Mouse (Mus musculus) regulatory T cell (primary cell): ENCODE data around the gene Gm21987.

ENCODE experiments used
- in situ Hi-C: fragments of 300-600 bp; cut with MboI, MseI; formaldehyde crosslinking; loops from one replicate; pipeline ENCODE4 v1.15.1; 2025; ENCODE audit warnings: high pct_unique_total_duplicates

The Gm21987 gene

DNA sequence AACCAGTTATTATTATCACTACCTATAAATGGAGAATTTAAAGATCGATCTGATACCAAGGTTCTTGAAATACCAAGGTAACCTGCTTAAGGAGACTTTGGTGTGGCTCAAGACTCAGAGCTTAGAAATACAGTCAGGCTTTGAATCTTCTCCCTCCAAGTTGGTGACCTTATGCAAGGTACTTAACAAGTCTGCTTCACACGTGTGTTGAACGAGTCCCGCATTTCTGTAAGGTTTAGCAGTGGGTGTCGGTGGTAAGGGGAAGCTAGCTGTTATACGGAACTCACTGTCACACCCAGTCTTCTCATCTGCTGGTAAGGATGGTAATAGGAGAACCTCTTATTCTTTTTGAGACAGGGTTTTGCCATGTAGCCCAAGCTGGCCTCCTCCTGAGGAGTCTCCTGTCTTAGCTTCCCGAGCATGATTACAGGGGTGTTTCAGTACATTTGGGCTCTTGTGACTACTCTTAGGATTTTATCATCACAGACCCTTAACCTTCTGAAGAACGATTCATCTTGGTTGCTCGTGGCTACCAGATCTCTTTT is 1.4 kb downstream of the Gm21987 start:
- in situ Hi-C loops, result loop anchor here (5.0 to 10.0 kb wide), 2 partner anchors 137 to 364 kb away; partner anchors contain the start of gene Arhgap31

DNA sequence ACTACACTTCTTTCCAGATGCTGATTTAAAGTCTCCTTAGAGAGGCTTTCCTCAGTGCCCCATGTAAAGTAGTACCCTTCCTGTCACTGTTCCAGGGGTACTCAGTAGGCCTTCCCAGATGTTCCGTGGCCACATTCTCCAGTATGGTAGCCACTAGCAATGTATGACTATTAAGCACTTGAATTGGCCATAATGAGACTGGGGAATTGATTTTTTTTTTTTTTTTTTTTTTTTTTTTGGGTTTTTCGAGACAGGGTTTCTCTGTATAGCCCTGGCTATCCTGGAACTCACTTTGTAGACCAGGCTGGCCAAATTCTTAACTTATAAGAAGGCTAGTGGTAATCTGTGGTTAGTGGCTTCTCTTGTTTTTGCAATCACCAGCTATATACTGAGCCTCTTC is 3.0 kb downstream of the Gm21987 start:
- in situ Hi-C loops, result loop anchor here (5.0 to 10.0 kb wide), 3 partner anchors 52 to 362 kb away; partner anchors contain the start of gene Arhgap31

DNA sequence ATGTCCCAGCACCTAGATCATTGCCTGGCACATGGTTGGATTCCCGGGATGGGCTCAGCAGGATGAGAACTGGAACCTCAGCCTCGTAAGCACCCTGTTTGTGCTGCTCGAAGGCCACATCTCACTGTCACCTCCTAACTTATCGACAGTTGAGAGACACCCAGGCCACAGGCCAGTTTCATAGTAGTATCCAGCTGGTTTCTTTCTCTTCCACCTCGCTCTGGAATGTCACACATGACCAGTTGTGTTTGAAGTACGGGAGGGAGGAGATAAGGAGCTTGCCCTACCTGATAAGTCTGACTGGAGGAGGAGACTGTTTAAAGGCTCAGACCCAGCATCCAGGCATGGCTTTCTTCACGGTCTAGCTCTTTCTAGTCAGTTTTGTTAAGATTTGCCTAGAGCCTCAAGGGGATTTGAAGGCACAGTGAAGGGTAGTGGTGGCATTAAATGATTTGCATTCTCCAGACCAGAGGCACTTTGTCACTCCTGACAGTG is 3.6 kb downstream of the Gm21987 start:
- in situ Hi-C loops, result loop anchor here (5.0 kb wide), 1 partner anchor 52 kb away; no protein-coding TSS in a partner anchor

DNA sequence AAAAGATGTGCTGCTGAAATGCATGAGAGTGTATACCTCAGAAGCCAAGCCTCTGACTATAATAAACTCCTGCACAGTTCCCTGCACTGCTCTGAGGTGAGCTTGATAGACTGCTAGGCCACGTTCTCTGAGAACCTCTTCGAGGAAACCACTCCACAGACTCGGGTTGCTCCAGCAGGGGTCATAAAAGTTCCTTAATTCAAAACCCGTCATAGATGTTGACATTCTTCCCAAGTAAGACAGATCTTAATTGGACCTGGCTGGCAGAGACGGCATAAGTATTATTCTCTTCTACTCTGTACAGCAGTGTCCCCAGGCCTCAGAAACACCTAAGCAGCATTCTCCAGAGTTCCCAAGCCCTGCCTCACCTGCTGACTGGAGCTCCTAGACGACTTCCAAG is 4.1 kb downstream of the Gm21987 start:
- in situ Hi-C loops, result loop anchor here (5.0 kb wide), 1 partner anchor 51 kb away; no protein-coding TSS in a partner anchor

DNA sequence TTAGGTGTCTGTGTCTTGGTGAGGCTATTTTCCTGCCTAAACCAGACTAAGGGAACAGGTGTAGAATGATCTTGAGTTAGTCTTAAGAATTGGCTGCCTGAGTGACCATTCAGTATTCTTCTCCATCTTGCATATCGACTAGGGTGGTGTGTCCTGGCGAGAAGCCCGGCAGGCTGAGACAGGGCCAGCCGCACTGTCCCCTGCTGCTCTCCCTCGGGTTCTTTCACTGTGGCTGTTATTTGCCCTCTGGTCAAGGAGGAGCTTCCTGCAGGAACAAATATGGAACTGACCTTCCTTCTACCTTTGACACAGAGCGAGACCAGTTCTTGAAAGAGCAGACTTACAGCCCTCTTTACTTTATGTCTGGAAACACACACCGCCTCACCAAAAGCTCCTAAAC is 5.2 kb downstream of the Gm21987 start:
- in situ Hi-C loops, result loop anchor here (5.0 kb wide), 1 partner anchor 50 kb away; no protein-coding TSS in a partner anchor

DNA sequence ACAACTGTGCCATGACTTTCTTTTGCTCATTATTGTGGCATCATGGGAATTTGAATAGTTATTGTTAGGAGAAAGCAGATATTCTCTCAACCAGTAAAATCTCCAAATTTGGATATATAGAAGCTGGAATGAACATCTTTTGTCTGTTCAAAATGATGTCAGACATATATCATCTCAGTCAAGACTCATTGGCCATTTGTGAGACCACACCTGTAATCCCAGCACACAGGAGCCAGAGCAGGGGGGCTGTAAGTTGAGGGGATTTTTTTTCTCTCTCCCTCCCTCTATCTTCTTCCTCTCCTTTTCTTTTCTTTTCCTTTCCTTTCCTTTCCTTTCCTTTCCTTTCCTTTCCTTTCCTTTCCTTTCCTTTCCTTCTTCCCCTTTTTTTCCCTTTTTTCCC is 6.0 kb downstream of the Gm21987 start:
- in situ Hi-C loops, result loop anchor here (5.0 kb wide), 1 partner anchor 49 kb away; no protein-coding TSS in a partner anchor

DNA sequence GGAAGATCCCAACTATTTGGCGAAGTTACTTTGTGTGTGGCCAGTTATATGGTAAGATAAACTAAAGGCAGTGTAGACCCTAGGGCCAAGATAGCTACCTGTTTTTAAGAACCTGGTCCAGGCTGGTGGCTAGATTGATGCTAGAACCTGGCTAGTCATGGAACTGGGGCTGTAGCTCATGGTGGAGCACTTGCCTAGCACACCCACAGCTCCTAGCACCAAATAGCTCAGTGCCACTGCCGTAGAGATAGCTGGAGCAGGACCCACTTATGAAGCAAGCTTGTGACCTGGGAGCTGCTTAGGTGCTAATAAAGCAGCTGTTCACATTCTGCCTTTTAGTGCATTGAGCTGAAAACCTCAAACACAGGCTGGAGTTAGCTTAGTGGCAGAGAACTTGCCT is 6.8 kb downstream of the Gm21987 start:
- in situ Hi-C loops, result loop anchor here (5.0 kb wide), 1 partner anchor 49 kb away; no protein-coding TSS in a partner anchor

DNA sequence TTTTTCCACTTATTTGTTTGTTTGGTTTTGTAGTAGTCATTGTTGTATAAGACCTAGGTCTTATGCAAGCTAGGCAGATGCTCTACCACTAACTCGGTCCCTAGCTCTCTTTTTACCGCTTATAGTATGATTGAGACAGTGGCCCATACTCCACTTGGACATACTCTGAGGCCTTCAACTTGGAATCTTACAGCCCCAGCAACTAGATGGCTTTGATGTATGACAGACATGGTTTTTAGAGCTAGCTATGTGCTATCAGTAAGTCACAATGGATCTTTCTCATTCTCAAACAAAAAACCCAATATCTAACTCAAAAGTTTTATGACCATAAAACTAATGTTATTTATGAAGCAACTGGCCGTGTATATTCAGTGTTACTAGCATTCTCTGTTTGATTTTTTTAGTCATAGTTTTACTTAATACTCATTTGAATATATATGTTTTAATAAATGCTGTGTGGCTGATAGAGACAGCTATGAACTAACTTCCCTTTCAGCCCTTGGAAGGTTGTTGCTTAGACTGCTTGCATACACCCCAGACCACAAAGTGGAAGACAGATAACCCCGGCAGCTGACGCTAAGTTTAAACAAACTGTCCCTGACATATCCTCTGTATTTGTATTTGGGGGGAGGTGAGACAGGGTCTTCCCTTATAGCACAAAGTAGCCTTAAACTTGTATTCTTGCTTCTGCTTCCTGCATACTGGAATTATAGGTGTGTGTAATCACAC is 7.5 kb downstream of the Gm21987 start:
- in situ Hi-C loops, result loop anchor here (5.0 kb wide), 1 partner anchor 48 kb away; no protein-coding TSS in a partner anchor

DNA sequence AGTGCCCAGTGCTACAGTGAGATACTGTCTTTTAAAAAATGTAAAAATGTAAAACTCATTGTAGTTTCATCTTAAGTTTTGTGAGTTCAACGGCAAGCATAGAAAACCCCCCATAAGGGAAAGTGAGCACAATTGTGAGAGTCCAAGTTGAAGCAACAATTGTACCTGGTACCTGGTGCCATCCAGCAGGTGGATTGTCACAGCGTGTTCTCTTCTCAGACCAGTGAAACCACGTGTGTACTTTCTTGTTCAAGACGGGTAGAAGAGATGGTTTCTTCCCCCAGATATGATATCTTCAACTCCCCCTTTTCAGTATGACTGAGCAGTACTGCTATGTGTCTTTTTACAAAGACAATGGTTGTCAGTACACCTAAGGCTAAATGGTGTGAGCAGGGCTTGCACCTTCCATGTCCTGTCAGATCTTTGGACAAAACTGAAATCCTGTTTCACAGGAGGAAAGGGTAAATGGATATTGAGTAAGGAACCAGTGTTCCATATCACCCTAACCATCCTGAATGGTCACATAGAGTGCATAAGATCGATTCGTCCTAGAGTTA is 11.5 kb downstream of the Gm21987 start:
- in situ Hi-C loops, result no loop called here

DNA sequence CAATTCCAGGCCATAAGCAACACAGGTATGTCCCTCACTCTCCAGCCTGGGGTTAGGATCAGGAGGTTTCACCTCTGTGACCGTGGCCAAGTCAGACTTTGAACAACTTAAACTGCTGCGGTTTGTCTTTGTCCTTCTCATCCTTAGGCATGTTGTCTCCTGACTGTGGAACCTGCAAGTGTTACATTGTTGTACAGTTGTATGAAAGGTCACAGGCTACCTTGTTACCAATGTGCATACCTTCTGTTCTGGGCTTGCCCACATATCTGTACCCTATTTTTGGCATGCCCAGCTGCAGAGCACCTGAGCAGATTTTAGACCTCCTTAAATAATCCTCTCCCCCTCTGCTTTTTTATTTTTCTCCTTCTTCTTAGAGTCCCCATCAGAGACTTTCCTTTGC is 12.4 kb downstream of the Gm21987 start:
- in situ Hi-C loops, result no loop called here

DNA sequence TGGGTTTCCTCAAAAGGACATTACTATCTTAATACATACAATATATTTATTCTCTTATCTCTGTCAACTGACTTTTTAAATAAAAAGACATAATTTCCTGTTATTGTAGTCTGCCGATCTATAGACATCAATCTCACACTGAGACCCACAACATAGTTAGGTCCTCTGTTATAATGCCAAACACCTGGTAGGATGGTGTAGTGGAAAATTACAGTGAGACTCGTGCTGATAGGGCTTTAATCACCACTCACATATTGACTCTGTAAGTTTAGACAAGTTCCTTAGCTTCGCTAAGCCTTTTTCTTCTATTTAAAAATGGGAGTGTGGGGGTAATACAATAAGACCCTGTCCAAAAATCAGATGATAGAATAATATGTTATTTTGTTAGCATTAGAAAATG is 13.0 kb downstream of the Gm21987 start:
- in situ Hi-C loops, result no loop called here

DNA sequence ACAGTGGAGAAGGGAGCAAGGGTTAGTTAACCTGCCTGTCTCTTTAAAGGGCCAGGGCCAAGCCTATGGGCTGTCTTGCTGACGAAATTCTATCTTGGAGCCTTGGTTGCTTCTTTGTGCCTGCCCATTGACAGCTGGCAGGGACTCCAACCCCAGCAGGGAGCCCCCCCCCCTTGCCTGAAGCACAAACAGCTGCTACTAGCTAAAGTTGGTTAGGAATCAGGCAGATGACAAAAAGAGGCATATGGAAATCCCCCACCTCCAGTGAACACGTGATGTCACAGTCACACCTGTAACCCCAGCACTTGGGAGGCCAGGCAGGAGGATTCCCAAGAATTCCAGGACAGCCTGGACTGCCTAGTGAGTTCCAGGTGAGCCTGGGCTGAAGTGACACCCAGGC is 13.5 kb downstream of the Gm21987 start:
- in situ Hi-C loops, result no loop called here

DNA sequence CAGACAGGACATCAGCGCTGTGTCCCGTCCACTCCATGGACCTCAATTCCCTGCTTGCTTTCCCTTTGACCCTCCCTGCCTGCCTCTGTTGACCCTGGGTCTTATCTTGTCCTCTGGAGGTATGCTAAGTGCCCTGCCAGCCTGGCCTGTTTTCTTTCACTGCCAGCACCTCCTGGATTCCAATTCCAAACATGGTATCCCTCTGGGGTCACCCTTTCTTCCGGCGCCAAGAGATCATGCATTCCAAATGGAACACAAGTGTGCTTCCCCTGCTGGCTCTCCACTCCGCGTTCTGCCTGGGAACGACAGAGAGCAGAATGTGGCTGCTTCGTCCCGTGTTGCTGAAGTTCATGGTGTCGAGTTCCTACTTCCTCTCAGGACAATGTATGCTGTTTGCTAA is 15.1 kb downstream of the Gm21987 start, which contains the start of gene Popdc2:
TSS of gene Popdc2 (plus strand) at position 277 of the 400 bp plus-strand sequence.
- in situ Hi-C loops, result no loop called here

DNA sequence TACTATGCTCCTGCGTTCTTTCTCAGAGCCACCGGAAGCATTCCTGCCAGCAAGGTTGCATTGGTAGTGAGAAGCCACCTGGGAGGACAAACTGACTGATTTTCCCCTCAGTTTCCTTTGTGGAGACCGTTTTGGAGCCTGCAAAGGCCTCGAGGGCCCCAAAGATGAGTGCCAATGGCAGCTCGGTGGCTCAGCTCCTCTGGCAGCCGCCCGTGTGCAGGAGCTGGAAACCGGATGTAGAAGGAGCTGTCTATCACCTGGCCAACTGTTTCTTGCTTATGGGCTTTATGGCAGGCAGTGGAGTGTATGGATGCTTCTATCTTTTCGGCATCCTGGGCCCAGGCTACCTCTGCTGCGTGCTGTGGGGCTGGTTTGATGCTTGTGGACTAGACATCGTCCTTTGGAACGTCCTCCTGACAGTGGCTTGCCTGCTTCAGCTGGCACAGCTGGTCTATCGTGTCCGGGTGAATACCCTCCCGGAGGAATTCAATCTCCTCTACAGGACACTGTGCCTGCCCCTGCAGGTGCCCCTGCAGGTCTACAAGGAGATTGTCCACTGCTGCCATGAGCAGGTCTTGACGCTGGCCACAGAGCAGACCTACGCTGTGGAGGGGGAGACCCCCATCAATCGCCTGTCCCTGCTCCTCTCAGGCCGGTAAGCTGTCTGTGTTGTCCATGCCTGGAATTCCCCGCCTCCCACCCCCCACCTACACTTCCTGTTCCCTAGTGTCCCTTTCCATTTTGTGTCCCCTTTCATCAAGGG is 15.8 kb downstream of the Gm21987 start:
- in situ Hi-C loops, result no loop called here

DNA sequence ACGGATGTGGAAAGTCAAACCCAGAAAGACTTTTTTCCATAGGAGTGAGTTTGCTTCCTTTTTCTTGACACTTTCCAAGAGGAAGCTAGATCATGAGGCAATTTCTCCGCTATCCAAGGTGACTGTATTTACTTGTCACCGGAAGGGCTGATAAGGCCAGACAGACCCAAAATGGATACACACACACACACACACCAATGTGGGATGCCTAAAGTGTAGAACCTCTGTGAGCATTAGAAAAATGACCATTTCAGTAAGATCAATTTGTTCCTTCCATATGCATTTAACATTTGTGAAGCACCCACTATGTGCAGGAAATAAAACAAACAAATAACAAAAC is 16.4 kb downstream of the Gm21987 start:
- in situ Hi-C loops, result no loop called here

DNA sequence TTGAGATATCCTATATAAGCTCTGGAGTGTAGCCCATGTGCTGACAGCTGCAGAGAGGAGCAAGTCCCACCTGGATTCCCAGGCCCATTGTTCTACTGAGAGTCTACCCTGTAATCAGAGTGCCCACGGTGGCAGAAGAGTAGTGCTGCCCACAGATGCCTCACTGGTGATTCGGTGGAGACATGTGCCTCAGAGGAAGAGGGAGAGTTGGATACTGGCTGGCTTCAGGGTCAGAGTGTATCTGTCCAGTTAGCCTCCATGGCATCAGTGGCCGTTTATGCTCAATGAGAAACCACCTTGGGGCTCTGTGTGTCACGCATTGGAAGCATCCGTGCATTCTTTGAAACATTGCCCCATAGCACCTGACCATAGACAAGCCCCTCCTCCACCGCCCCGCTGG is 16.8 kb downstream of the Gm21987 start:
- in situ Hi-C loops, result no loop called here

DNA sequence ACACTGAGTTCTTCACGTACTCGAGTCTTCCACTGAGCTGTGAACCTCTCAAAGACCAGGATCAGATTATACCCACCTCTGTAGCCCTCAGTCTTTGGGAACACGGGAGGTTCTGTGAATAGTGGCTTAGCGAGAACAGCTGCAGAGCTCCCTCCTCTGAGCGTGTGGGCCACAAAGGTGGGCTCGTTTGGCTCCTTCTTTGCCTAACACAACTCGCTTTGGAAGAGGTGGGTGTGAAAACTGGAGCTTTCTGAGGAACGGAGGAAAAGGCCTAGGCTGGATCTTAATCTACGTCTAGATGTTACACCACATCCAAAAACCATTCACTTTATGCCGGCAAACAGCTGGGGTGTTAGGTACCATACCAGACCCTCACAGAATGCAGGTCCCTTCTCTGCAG is 18.6 kb downstream of the Gm21987 start:
- in situ Hi-C loops, result no loop called here

DNA sequence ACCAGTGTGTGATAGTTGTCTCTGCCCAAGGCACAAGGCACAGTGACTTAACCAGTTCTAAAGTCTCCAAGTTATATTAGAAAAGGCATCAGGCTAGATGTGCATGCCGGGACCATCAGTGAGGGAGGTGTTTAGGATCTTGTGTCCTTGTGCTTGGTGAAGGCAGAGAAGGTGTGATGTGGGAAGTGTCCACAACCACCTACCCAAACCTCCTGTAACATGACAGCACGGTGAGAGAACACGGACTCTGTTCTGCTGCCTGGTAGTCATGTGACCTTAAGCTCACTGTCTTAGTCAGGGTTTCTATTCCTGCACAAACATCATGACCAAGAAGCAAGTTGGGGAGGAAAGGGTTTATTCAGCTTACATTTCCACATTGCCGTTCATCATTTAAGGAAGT is 19.4 kb downstream of the Gm21987 start:
- in situ Hi-C loops, result no loop called here

DNA sequence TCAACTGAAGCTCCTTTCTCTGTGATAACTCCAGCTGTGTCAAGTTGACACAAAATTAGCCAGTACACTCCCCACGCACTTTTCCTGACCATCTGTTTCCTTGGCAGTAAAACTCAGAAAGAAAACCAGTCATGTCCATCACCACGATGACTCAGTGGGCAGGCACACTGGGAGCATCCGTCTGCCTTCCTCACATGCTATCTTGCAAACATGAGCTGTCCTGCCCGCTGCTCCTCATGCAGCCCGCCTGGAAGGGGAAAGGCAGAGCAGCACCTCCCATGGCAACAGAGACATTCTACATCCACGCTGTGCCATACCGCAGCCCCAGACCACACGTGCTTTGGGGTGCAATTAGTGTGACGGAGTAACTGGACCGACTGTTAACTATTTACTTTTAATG is 21.5 kb downstream of the Gm21987 start:
- in situ Hi-C loops, result no loop called here

DNA sequence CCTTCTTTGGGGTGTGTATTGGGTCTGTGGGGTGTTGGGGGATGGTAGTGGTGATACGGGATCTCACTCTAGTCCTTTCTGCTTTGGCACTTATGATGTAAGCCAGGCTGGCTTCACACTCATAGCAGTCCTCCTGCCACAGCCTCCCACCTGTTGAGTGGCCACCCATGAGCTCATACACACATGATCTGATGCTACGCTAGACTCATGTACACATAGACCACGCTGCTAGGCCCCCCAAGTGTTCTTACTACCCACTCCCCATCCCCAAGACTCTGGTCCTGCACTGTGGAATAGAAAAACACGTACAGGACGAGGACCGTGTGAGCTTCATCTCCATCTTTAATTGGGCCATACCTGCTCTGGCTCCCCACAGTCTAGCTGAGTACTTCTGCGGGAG is 22.2 kb downstream of the Gm21987 start:
- in situ Hi-C loops, result no loop called here

DNA sequence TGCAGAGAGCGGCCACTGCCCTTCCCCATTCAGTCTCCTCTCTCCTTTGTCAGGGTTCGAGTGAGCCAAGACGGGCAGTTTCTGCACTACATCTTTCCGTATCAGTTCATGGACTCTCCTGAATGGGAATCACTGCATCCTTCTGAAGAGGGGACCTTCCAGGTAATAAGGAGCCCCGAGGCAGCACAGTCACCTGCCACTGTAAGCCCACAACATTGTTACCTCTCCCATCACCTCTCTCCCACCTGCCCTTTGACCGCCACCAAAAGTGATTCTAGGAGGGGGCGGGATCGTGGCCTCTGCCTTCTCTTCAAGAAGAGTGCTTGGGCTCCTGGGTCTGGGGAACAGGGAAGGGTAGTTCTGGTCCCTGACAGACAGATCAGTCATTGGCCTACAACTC is 22.6 kb downstream of the Gm21987 start:
- in situ Hi-C loops, result no loop called here

DNA sequence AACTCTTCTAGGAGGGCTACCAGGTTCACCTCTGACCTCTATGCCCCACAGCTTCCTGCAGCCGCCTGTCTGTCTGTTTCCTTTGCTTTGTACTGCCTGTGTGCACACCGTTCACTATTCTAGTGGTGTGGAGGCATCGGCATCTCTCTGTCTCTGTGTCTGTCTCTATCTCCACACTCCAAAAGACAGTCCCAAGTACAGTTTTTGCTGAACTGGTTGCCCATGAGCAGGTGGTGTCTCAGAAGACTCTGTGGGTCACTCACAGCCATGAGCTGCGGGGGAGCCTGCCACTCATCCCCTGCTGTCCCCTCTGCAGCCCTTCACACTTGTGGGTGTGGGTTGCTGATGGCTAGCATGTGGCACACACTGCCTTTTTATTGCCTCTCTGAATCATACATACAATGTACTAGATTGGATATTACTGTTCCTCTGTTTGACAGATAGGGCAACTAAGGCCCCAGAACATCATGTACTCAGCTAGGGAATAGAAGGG is 23.2 kb downstream of the Gm21987 start:
- in situ Hi-C loops, result no loop called here
